Mouse (Mus musculus) left cerebral cortex, postnatal 10 days (tissue): ENCODE measurements at regions not wholly inside any gene's neighbourhood (a gene's known extent, or its start where the extent isn't known, plus 50 kb on each side); places are given as distances from the start of the nearest gene placed in this dataset.

Experiments used
- DNase-seq, 2 experiments: peaks; one replicate each; pipeline ENCODE4 v3.0.0; 2021 to 2022; ENCODE audit warnings: low spot score in 2 of 2, mixed read lengths in 1 of 2; ENCODE audit errors: extremely low spot score in 1 of 2
- intact Hi-C: fragments of 180-260 bp; cut with DNase I; formaldehyde crosslinking; loops from one replicate; pipeline ENCODE4 v1.15.1; 2025

GRCm38 (mm10) chr8:107642241-107642640 lies 54.0 kb upstream of the Psmd7 start:
- intact Hi-C loops = no loop called here
- no peak for DNase-seq

GRCm38 (mm10) chr8:107647936-107648335 lies 59.7 kb upstream of the Psmd7 start:
- DNase-seq = no peak
- intact Hi-C loops = no loop called here

GRCm38 (mm10) chr8:107650306-107650705 lies 62.0 kb upstream of the Psmd7 start:
- DNase-seq = no peak

GRCm38 (mm10) chr8:107651424-107651823 lies 63.2 kb upstream of the Psmd7 start:
- no peak for DNase-seq
- intact Hi-C loops = no loop called here

More at GRCm38 (mm10) chr8:107650306-107650705, 62.0 kb upstream of the Psmd7 start:
- intact Hi-C loops = no loop called here

- no peak for DNase-seq
- intact Hi-C loops = no loop called here
These were observed 64.0 kb upstream of the Psmd7 start for GRCm38 (mm10) chr8:107652226-107652625.

- DNase-seq = no peak
- intact Hi-C loops = no loop called here
These were observed 65.4 kb upstream of the Psmd7 start for GRCm38 (mm10) chr8:107653711-107654110.

- intact Hi-C loops = no loop called here
- no peak for DNase-seq
These were observed 68.4 kb upstream of the Psmd7 start for GRCm38 (mm10) chr8:107656622-107657021.

DNA sequence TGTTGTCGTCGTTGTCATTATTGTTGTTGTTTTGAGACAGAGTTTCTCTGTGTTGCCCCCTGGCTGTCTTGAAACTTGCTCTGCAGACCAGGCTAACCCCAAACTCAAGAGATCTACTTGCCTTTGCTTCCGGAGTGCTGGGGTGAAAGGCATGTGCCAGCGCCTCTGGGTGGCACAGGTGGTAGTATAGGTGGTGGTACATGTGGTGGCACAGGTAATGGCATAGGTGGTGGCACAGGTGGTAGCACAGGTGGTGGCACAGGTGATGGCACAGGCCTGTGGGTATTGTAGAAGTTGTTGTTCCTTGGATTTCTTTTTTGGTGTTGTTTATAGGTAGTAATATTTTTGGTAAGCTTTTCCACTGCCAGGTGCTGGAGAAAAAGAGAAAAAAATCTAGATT lies 69.5 kb upstream of the Psmd7 start:
- intact Hi-C loops = no loop called here
- no peak for DNase-seq

GRCm38 (mm10) chr8:107658386-107658785 lies 70.1 kb upstream of the Psmd7 start:
- intact Hi-C loops = no loop called here
- no peak for DNase-seq

DNA sequence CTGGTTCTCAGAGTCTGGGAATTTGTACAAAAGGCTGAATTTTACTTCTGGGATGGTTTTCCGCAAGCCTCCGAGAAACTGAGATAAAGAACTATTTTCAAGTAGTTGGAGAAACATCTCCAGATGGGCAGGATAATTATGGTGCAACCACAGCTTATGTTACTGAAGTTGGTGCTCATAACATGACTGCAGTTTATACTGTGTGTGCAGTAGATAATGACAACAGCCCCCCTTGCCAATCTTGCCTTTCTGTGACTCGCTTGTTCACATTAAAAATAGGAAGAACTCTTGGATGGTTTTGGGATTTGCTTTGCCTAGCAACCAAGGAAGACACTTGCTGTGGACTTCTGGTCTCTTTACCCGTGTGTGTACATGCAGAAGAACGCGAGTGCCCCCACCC lies 72.4 kb upstream of the Psmd7 start:
- DNase-seq = peak in 1 of 2 experiments; percentile 34
- intact Hi-C loops = no loop called here

DNA sequence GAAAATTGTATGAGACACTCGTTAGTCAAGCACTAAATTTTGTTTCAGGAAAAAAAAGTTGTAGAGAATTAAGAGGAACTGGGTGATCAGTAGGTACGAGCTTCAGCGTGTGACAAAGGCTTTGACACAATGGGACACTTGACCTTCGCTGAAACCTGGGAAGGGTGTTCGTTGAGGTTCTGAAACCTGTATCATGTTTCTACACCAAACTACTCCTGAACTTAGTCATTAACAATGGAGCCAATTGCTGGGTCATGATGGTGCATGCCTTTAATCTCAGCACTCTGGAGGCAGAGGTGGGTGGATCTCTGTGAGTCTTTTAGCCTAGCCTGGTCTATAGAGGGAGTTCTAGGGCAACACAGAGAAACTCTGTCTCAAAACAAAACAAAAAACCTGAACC lies 81.3 kb upstream of the Psmd7 start:
- DNase-seq = no peak
- intact Hi-C loops = no loop called here

GRCm38 (mm10) chr8:107671471-107671870 lies 83.2 kb upstream of the Psmd7 start:
- intact Hi-C loops = no loop called here
- DNase-seq = peak in 1 of 2 experiments; percentile 9

DNA sequence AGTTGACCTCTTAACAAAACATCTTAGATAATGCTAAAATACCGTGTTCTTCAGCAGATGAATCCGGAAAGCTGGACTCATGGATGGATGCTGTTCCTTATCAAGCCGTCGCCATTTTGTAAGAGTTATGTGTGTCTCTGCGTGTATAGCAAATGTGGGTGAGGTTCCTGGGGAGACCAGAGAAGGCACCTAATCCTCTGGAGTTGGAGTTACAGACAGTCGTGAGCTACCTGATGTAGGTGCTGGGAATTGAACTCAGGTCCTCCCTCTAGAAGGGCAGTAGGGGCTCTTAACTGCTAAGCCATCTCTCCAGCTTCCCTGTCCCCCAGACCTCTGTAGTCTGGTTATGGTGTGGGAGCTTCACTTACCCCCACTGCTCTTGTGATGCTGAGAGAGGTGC lies 84.4 kb upstream of the Psmd7 start:
- intact Hi-C loops = no loop called here
- no peak for DNase-seq

DNA sequence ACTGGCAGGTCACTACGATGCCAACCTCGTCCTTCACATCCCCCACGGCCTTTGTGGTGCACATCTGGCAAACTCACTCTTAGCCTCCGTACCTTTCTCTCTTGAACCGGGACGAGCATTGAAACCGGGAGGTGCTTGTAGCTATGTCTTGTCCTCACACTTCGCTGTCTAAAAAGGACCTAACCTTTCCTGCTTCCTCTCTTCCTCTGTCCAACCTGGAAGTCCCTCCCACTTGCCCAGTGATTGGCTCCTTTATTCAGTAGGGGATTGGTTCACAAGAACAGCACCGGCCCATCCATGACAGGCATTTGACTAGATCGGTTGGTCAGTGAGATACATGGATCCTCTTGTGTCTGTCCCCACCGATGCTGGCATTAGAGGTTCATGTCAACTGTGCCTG lies 93.8 kb upstream of the Psmd7 start:
- DNase-seq = no peak
- intact Hi-C loops = no loop called here

DNA sequence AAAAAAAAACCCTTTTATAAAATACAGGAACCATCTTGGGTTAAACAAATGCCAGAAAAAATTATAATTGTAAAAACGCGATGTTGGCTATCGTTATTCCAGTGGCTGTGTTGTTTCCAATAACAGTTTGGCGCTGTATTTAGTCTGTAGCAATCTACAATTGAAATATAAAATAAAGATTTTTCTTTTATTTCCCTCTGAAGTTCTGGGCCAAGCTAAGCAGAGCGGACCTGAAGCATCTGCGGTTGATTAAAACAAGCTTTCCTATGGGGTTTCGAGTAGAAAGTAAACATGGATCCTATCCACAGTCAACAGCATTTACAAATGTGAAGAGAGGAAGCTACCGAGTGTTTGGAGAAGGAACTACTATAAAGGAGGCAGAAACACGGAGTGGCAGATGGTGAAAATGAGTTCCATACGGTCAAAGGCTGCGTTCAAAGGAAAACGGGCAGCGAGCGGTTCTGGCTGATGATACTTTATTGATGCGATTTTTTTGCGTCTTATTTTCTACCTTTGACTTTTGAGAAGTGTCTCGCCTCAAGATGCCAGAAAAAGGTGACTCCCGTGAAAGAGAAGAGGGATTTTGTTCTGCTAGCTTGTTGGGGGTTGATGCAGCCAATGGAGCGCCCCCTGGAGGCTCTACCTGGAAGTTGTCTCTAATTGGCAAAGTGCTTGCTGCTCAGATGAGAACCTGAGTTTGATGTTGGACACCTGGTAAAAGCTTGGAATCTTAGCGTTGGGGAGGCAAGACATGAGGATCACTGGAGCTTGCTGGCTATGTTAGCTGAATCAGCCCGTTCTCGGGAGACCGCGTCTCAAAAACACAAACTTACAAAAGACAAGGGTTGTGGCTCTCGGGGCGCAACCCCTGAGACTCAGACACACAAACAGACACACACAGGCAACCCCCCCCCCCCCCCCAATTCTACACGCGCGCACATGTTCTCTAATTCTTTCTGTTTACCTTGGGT lies 96.7 kb upstream of the Psmd7 start:
- DNase-seq = no peak
- intact Hi-C loops = no loop called here

- no peak for DNase-seq
- intact Hi-C loops = no loop called here
These were observed 98.7 kb upstream of the Psmd7 start for GRCm38 (mm10) chr8:107686936-107687335.

- intact Hi-C loops = no loop called here
- DNase-seq = no peak
These were observed 99.3 kb upstream of the Psmd7 start for GRCm38 (mm10) chr8:107687529-107687928.

DNA sequence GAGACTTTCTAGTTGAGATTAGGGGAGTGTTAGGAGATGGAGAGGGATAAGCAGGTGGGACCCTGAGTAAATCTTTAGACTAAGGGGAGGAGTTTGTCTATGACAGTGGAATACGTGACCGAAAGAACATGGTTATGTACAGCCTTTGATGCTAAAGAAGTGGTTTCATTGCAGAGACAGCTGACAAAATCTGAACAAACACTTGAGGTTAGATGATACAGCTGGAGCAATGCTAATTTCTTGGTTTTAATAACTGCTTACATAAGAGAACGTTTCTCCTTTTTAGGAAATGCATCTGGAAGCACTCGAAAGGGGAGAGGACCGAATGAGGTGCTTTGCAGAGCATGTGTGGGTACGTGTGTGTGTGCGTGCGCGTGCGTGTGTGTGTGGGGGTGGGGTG lies 100.8 kb upstream of the Psmd7 start:
- intact Hi-C loops = no loop called here

GRCm38 (mm10) chr8:107691251-107691650 lies 103.0 kb upstream of the Psmd7 start:
- intact Hi-C loops = no loop called here
- no peak for DNase-seq

More for the DNA sequence above, 100.8 kb upstream of the Psmd7 start:
- DNase-seq = no peak
